Mouse (Mus musculus): ENCODE measurements around the gene 3425401B19Rik. TPM values are rescaled to one million over a fixed set of nuclear protein-coding genes. Genes with fewer than 3 reads are reported as not detected.
A peak's percentile ranks its signal among the peaks of the same experiment; 100 is the strongest.

3425401B19Rik gene
- polyA plus RNA-seq, 1 experiment from 2014 or later, result 0.10 TPM

- no peak overlapping the region for H3K27ac ChIP-seq (ENCODE audit: low read length)
- WGBS, result 45% methylated on average over 8 of the region's 8 CpGs
- H3K36me3 ChIP-seq (ENCODE audit: control insufficient read depth, insufficient read depth, low read length), result no peaks in the 10 kb centered on the region
- ATAC-seq, result no peak
- no peaks in the 10 kb centered on the region for H3K4me1 ChIP-seq (ENCODE audit: control insufficient read depth, insufficient read depth, low read length)
- H3K4me2 ChIP-seq (ENCODE audit: low read depth, low read length), result no peak overlapping the region
- H3K9ac ChIP-seq (ENCODE audit: low read depth, low read length), result no peak overlapping the region
- no peaks in the 10 kb centered on the region for H3K9me3 ChIP-seq (ENCODE audit: control insufficient read depth, low read length)
- no peaks in the 10 kb centered on the region for H3K27me3 ChIP-seq (replicated peaks; ENCODE audit: control insufficient read depth, insufficient read depth, low read length)
- no peak overlapping the region for H3K4me3 ChIP-seq (ENCODE audit: low read length)
Observed at GRCm38 (mm10) chr14:32707938-32708337, 22.8 kb upstream of the 3425401B19Rik start.

GRCm38 (mm10) chr14:32700972-32701371 lies 15.9 kb upstream of the 3425401B19Rik start:
- no peak overlapping the region for H3K4me2 ChIP-seq (ENCODE audit: low read depth, low read length)
- no peak for ATAC-seq
- H3K9ac ChIP-seq (ENCODE audit: low read depth, low read length), result no peak overlapping the region
- no peak overlapping the region for H3K4me3 ChIP-seq (ENCODE audit: low read length)
- no peaks in the 10 kb centered on the region for H3K4me1 ChIP-seq (ENCODE audit: control insufficient read depth, insufficient read depth, low read length)
- H3K27me3 ChIP-seq (replicated peaks; ENCODE audit: control insufficient read depth, insufficient read depth, low read length), result no peaks in the 10 kb centered on the region
- no peak overlapping the region for H3K27ac ChIP-seq (ENCODE audit: low read length)
- no peaks in the 10 kb centered on the region for H3K9me3 ChIP-seq (ENCODE audit: control insufficient read depth, low read length)
- WGBS, result 43% methylated on average over 8 of the region's 8 CpGs
- no peaks in the 10 kb centered on the region for H3K36me3 ChIP-seq (ENCODE audit: control insufficient read depth, insufficient read depth, low read length)

- no peak overlapping the region for H3K9ac ChIP-seq (ENCODE audit: low read depth, low read length)
- no peak overlapping the region for H3K4me2 ChIP-seq (ENCODE audit: low read depth, low read length)
- no peaks in the 10 kb centered on the region for H3K4me1 ChIP-seq (ENCODE audit: control insufficient read depth, insufficient read depth, low read length)
- H3K4me3 ChIP-seq (ENCODE audit: low read length), result no peak overlapping the region
- H3K27ac ChIP-seq (ENCODE audit: low read length), result no peak overlapping the region
- H3K36me3 ChIP-seq (ENCODE audit: control insufficient read depth, insufficient read depth, low read length), result no peaks in the 10 kb centered on the region
- H3K9me3 ChIP-seq (ENCODE audit: control insufficient read depth, low read length), result no peaks in the 10 kb centered on the region
- H3K27me3 ChIP-seq (replicated peaks; ENCODE audit: control insufficient read depth, insufficient read depth, low read length), result no peaks in the 10 kb centered on the region
- WGBS, result 83% methylated on average over 3 of the region's 3 CpGs
- no peak for ATAC-seq
Observed at GRCm38 (mm10) chr14:32698556-32698955, 13.5 kb upstream of the 3425401B19Rik start.

GRCm38 (mm10) chr14:32697774-32698173 lies 12.7 kb upstream of the 3425401B19Rik start:
- H3K9ac ChIP-seq (ENCODE audit: low read depth, low read length), result no peak overlapping the region
- no peak overlapping the region for H3K4me2 ChIP-seq (ENCODE audit: low read depth, low read length)
- H3K27me3 ChIP-seq (replicated peaks; ENCODE audit: control insufficient read depth, insufficient read depth, low read length), result no peaks in the 10 kb centered on the region
- 84% methylated on average over 8 of the region's 8 CpGs for WGBS
- H3K4me1 ChIP-seq (ENCODE audit: control insufficient read depth, insufficient read depth, low read length), result no peaks in the 10 kb centered on the region
- no peak overlapping the region for H3K27ac ChIP-seq (ENCODE audit: low read length)
- no peaks in the 10 kb centered on the region for H3K36me3 ChIP-seq (ENCODE audit: control insufficient read depth, insufficient read depth, low read length)
- no peaks in the 10 kb centered on the region for H3K9me3 ChIP-seq (ENCODE audit: control insufficient read depth, low read length)
- no peak for ATAC-seq
- H3K4me3 ChIP-seq (ENCODE audit: low read length), result no peak overlapping the region

- no peak for ATAC-seq
- Histone ChIP-seq H3K9me3 (ENCODE audit: control insufficient read depth, low read length) (no peaks in the 10 kb centered on the region), H3K27ac (ENCODE audit: low read length) (no peak overlapping the region), H3K36me3 (ENCODE audit: control insufficient read depth, insufficient read depth, low read length) (no peaks in the 10 kb centered on the region), H3K9ac (ENCODE audit: low read depth, low read length) (no peak overlapping the region), H3K4me2 (ENCODE audit: low read depth, low read length) (no peak overlapping the region), H3K4me3 (ENCODE audit: low read length) (no peak overlapping the region), H3K4me1 (ENCODE audit: control insufficient read depth, insufficient read depth, low read length) (no peaks in the 10 kb centered on the region), H3K27me3 (replicated peaks; ENCODE audit: control insufficient read depth, insufficient read depth, low read length) (no peaks in the 10 kb centered on the region)
- 85% methylated on average over 2 of the region's 2 CpGs for WGBS
Observed at GRCm38 (mm10) chr14:32696344-32696743, 11.3 kb upstream of the 3425401B19Rik start.

- ATAC-seq, result no peak
- H3K27me3 ChIP-seq (replicated peaks; ENCODE audit: control insufficient read depth, insufficient read depth, low read length), result no peaks in the 10 kb centered on the region
- no peaks in the 10 kb centered on the region for H3K4me1 ChIP-seq (ENCODE audit: control insufficient read depth, insufficient read depth, low read length)
- H3K36me3 ChIP-seq (ENCODE audit: control insufficient read depth, insufficient read depth, low read length), result no peaks in the 10 kb centered on the region
- H3K4me3 ChIP-seq (ENCODE audit: low read length), result no peak overlapping the region
- H3K4me2 ChIP-seq (ENCODE audit: low read depth, low read length), result no peak overlapping the region
- no peak overlapping the region for H3K9ac ChIP-seq (ENCODE audit: low read depth, low read length)
- no peak overlapping the region for H3K27ac ChIP-seq (ENCODE audit: low read length)
- 81% methylated on average over 2 of the region's 2 CpGs for WGBS
- no peaks in the 10 kb centered on the region for H3K9me3 ChIP-seq (ENCODE audit: control insufficient read depth, low read length)
Observed at GRCm38 (mm10) chr14:32695906-32696305, 10.8 kb upstream of the 3425401B19Rik start.

GRCm38 (mm10) chr14:32684735-32685105 lies 373 bp downstream of the 3425401B19Rik start:
- ATAC-seq, result no peak
- Histone ChIP-seq H3K36me3 (ENCODE audit: control insufficient read depth, insufficient read depth, low read length) (no peaks in the 10 kb centered on the region), H3K9me3 (ENCODE audit: control insufficient read depth, low read length) (no peaks in the 10 kb centered on the region), H3K4me2 (ENCODE audit: low read depth, low read length) (peak overlapping the region; percentile 13; the same call in 1 of the 2 replicates), H3K27me3 (replicated peaks; ENCODE audit: control insufficient read depth, insufficient read depth, low read length) (no peaks in the 10 kb centered on the region), H3K4me1 (ENCODE audit: control insufficient read depth, insufficient read depth, low read length) (peaks cover 5% of the 10 kb centered on the region; the same call in 1 of the 2 replicates), H3K27ac (ENCODE audit: low read length) (no peak overlapping the region), H3K4me3 (ENCODE audit: low read length) (no peak overlapping the region), H3K9ac (ENCODE audit: low read depth, low read length) (no peak overlapping the region)
- WGBS, result 58% methylated on average over 19 of the region's 19 CpGs

- Histone ChIP-seq H3K4me3 (ENCODE audit: low read length) (no peak overlapping the region), H3K4me1 (ENCODE audit: control insufficient read depth, insufficient read depth, low read length) (peaks cover 5% of the 10 kb centered on the region; the same call in 1 of the 2 replicates), H3K4me2 (ENCODE audit: low read depth, low read length) (peak overlapping the region; percentile 1; the same call in 1 of the 2 replicates), H3K9ac (ENCODE audit: low read depth, low read length) (no peak overlapping the region), H3K27me3 (replicated peaks; ENCODE audit: control insufficient read depth, insufficient read depth, low read length) (no peaks in the 10 kb centered on the region), H3K36me3 (ENCODE audit: control insufficient read depth, insufficient read depth, low read length) (no peaks in the 10 kb centered on the region), H3K9me3 (ENCODE audit: control insufficient read depth, low read length) (no peaks in the 10 kb centered on the region), H3K27ac (ENCODE audit: low read length) (no peak overlapping the region)
- 59% methylated on average over 19 of the region's 19 CpGs for WGBS
- no peak for ATAC-seq
Observed at GRCm38 (mm10) chr14:32683982-32684734, 935 bp downstream of the 3425401B19Rik start.

GRCm38 (mm10) chr14:32683251-32683838 lies 1.7 kb downstream of the 3425401B19Rik start:
- ATAC-seq, result 0 out of 2 replicates have a peak, but pooled peaks have one; percentile 21
- Histone ChIP-seq H3K27ac (ENCODE audit: low read length) (no peak overlapping the region), H3K36me3 (ENCODE audit: control insufficient read depth, insufficient read depth, low read length) (no peaks in the 10 kb centered on the region), H3K9ac (ENCODE audit: low read depth, low read length) (no peak overlapping the region), H3K4me2 (ENCODE audit: low read depth, low read length) (peak overlapping the region; percentile 1; the same call in 1 of the 2 replicates), H3K4me1 (ENCODE audit: control insufficient read depth, insufficient read depth, low read length) (peaks cover 5% of the 10 kb centered on the region; the same call in 1 of the 2 replicates), H3K27me3 (replicated peaks; ENCODE audit: control insufficient read depth, insufficient read depth, low read length) (no peaks in the 10 kb centered on the region), H3K4me3 (ENCODE audit: low read length) (no peak overlapping the region), H3K9me3 (ENCODE audit: control insufficient read depth, low read length) (no peaks in the 10 kb centered on the region)
- WGBS, result 40% methylated on average over 19 of the region's 19 CpGs

Data from intestine, embryonic 16.5 days (tissue).